Mouse (Mus musculus) right cerebral cortex, postnatal 10 days (tissue): ENCODE measurements at regions not wholly inside any gene's neighbourhood (a gene's known extent, or its start where the extent isn't known, plus 50 kb on each side); places are given as distances from the start of the nearest gene placed in this dataset.
A peak's percentile ranks its signal among the peaks of the same experiment; 100 is the strongest.

Experiments used
- DNase-seq, 2 experiments: peaks; one replicate each; pipeline ENCODE4 v3.0.0; 2021; ENCODE audit warnings: low spot score in 2 of 2

- no peak for DNase-seq
These were observed 399.3 kb upstream of the Tenm3 start for GRCm38 (mm10) chr8:49243002-49243401.

DNA sequence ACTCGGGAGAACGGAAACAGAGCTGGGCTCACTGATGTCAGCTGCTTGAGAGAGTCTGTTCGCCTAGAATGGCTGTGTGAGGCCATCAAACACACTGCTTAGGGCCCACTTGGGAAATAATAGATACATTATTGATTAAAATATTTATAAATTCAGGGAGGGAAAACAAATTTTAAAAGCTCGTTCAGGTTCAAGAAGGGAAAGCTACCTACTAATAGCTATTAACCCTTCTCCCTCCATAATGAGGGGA is 393.0 kb upstream of the Tenm3 start:
- DNase-seq, result no peak

DNA sequence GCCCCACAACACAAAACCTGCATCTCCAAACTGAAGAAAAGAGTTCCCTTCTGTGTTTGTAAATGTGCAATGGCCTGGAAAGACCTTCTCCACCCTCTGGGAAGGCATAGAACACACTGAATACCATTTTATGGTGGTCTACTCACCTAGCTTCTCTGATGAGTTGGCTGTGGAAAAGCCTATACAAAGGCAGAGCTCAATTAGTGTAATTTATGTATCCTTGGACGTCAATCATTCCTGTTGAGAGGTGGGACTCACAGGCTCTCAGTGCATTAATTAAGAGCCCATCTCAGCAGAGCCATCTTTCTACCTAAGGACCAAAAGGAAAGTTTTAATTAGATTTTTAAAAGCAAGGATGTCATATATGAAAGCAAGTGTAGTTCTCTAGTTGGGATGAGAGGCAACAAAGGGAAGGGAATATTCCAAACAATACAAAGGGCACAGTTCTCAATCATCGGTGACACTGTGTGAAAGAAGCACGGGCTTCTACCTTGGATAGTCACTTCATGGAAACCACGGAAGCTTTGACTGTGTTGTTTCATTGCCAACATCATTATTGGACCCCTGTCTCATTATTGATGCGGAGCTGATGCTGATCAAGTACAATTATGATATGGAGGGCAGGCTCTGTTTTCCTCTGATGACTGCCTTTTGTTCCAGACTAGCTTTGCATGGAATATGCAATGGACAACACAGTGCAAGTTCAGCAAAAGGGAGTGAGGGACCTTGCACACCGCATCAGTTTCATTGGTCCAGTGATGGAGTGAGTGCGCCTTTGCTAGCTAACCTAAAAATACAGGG is 392.5 kb upstream of the Tenm3 start:
- DNase-seq, result no peak

- no peak for DNase-seq
These were observed 380.2 kb upstream of the Tenm3 start for GRCm38 (mm10) chr8:49223841-49224420.

DNA sequence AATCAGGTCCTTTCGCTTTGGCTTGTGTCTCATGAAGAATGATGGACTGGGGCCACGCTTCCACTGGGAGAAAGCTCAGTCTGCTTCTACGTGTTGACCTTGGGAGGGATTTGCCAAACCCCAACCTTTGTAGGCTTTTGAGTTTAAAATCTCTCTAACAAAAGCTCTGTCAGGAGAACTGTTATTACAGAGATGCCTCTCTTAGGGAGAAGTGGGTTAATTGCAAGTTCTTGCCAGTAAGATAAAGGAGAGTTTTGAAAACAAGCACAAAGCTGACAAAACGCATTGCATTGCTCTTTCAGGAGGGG is 351.5 kb upstream of the Tenm3 start:
- no peak for DNase-seq

- no peak for DNase-seq
These were observed 351.0 kb upstream of the Tenm3 start for GRCm38 (mm10) chr8:49194592-49195332.

DNA sequence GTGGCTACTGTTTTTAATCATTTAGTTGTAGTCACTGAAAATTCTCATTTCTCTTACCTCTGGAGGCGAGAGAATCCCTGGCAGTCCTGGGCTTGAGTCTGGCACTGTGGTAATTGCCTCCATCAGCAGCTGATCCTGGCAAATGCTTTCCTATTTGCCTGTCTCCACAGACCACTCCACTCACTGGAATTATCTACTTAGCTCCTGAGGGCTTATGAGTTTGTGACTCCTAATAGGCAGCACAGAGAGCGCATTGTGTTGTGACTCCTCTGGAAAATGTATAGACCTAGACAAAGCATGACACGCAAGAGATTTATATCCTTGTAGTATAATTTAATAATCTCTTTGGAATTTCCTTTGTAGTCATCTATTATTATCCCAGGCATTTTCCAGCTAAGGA is 343.1 kb upstream of the Tenm3 start:
- no peak for DNase-seq

GRCm38 (mm10) chr8:49175386-49175785 is 331.6 kb upstream of the Tenm3 start:
- DNase-seq, result no peak

DNA sequence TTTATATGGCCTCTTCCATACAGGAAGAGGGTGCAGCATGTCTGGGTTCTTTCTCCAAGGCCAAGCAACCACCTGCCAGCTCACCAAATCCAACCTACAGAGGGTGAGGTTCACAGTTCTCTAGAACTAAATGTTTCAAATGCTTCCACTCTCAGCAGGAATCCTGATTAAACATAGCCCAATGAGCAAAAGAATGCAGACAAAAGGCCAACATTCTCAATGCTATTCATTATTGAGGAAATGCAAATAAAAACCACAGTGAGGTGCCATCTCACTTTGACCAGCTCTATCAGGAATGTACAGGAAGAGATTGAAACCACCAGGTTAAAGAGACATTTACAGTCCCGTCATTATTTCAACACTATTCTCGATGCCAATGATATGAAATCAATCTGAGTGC is 331.2 kb upstream of the Tenm3 start:
- no peak for DNase-seq

- DNase-seq, result no peak
These were observed 315.6 kb upstream of the Tenm3 start for GRCm38 (mm10) chr8:49159318-49159717.

- no peak for DNase-seq
These were observed 314.4 kb upstream of the Tenm3 start for GRCm38 (mm10) chr8:49158201-49158600.

GRCm38 (mm10) chr8:49136503-49137044 is 292.8 kb upstream of the Tenm3 start:
- DNase-seq, result no peak

GRCm38 (mm10) chr8:49109095-49109494 is 265.3 kb upstream of the Tenm3 start:
- no peak for DNase-seq

DNA sequence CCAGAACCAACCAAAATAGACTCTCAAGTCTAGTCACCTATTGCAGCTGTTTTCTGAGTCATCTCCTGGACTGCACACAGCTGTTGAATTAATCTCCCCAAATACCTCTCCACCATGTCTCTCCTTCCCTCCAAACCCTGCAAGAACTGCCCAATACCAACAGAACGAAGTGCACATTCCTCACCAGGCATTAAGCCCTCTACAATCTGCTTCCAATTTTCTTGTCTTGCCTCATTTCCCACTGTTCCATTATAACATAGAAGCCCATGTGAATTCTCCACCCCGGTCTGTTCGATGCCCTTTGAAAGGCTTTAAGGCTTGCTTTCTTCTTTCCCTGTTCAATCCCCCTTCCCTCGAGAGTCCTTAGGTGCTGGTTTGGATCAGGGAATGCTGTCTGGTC is 264.9 kb upstream of the Tenm3 start:
- no peak for DNase-seq

DNA sequence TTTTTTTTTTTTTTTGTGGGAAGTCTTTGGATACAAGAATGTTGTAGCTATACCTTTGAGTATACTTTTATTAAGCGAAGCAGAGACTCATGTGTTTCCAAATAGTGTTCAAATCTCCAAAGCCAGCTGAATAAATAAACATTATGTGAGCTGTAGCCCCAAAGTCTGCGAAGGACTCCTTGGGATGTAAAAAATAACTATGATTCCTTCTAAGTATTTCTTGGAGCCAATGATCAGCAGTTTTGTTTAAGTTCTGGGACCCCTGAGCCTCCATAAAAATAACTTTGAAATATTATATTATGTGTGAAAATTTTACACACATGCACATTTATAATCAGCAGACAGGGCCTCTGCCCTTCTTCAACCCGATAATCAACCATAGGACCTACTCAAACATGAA is 262.8 kb upstream of the Tenm3 start:
- DNase-seq, result no peak

DNA sequence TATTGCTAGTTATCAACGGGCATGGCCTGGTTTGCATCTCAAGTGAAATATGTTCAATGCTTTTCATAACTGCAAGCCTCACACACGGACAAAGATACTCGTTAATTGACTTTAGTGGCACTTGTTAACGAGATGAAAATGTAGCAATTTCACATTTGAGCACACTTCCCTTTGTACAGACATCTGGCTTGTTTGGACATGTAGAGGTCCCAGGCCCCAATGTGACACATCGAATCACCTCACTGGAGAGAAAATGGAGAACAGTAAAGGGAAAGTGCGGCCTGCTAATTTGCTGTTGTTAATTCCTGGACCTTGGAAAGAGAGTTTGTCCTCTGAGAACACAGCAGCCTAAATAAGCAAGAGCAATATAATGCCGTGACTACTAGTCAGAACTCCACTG is 257.4 kb upstream of the Tenm3 start:
- DNase-seq, result no peak

GRCm38 (mm10) chr8:49084191-49084875 is 240.6 kb upstream of the Tenm3 start:
- no peak for DNase-seq

GRCm38 (mm10) chr8:49069451-49069850 is 225.7 kb upstream of the Tenm3 start:
- no peak for DNase-seq

DNA sequence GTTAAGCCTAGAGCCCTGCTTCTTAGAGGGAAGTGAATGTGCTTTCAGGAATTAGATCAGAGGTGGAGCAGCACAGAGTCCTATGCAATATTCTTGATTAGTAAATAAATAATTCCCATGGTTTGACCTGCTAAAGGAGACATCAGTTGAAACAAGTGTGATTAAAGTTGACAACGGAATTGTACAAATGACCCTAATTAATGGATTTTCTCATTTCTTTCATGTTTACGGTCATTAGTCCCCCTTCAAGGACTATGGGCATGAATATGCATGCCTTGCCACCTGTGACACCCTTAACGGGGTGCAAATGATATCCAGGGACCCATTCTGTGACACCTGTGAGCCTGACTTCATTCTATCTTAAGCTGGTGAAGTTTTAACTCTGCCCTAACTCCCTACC is 219.5 kb upstream of the Tenm3 start:
- DNase-seq, result no peak

DNA sequence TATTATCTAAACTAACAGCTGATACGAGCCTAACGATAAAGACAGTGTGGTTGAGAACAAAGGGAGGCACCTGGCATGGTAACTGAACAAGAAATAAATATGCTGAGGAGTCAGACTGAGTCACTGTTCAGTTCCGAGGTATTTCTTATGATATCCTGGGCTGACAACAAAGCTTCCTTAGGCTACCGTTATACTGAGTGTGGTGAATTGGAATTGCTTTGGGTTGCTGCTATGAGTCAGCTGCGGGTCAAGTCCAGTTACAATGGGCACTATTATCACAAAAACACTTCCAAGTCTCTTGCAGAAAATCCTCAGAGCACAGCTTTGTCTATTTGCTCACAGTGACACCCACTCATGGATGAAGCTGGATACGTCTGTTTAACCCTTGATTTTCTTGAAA is 199.5 kb upstream of the Tenm3 start:
- no peak for DNase-seq

- DNase-seq, result no peak
These were observed 192.4 kb upstream of the Tenm3 start for GRCm38 (mm10) chr8:49035970-49036700.

- DNase-seq, result peak; percentile 29 to 32
These were observed 191.8 kb upstream of the Tenm3 start for GRCm38 (mm10) chr8:49035519-49035918.
